Mouse (Mus musculus) small intestine, adult 2 months (tissue): Measurements from ENCODE around the gene Eepd1. TPM values are rescaled to one million over a fixed set of nuclear protein-coding genes. Genes with fewer than 3 reads are reported as not detected.

Source experiments
- H3K27ac ChIP-seq: fragments of 200-500 bp; 2 replicates; pipeline ENCODE4 v1.5.1; 2012; ENCODE audit warnings: low read depth, low read length, control low read depth, inconsistent platforms; ENCODE audit not compliant: insufficient read depth
- H3K27me3 ChIP-seq: fragments of 200-500 bp; 2 replicates; pipeline ENCODE4 v1.6.1; 2012; ENCODE audit warnings: mild to moderate bottlenecking, moderate library complexity, low read length, inconsistent platforms; ENCODE audit not compliant: control insufficient read depth, insufficient read depth
- H3K36me3 ChIP-seq: fragments of 200-500 bp; 2 replicates; pipeline ENCODE4 v1.6.1; 2012; ENCODE audit warnings: mild to moderate bottlenecking, low read length, control low read depth, inconsistent platforms; ENCODE audit not compliant: control insufficient read depth, insufficient read depth
- H3K4me1 ChIP-seq: fragments of 200-500 bp; 2 replicates; pipeline ENCODE4 v1.6.1; 2012; ENCODE audit warnings: low read length, inconsistent platforms, mixed read lengths; ENCODE audit not compliant: control insufficient read depth, insufficient read depth, insufficient read length
- H3K4me3 ChIP-seq: fragments of 200-500 bp; 2 replicates; pipeline ENCODE4 v1.5.1; 2012; ENCODE audit warnings: low read depth, mild to moderate bottlenecking, control low read depth, inconsistent platforms, low read length, moderate library complexity
- CTCF ChIP-seq: fragments of 200-500 bp; IDR thresholded peaks from 2 replicates; pipeline ENCODE4 v1.5.1; 2012; ENCODE audit warnings: low read depth, mild to moderate bottlenecking, control low read depth, inconsistent platforms, low read length, moderate library complexity, mixed read lengths; ENCODE audit not compliant: insufficient replicate concordance, insufficient read length; ENCODE audit errors: extremely low read depth
- POLR2A ChIP-seq: fragments of 200-500 bp; IDR thresholded peaks from 2 replicates; pipeline ENCODE4 v1.6.1; 2012; ENCODE audit warnings: low read depth, mild to moderate bottlenecking, control low read depth, inconsistent platforms, low read length, moderate library complexity
- WGBS: fragments of 180-500 bp; shearing (Covaris S2); methylation state at CpG from one replicate; pipeline ENCODE4 v1.1.7; 2018; 5-methylcytosine and 5-hydroxymethylcytosine counted together
- polyA plus RNA-seq: library from polyadenylated mRNA; depleted of rRNA; stranded (reverse); fragments of >200 nt; gene quantifications from 2 replicates; pipeline ENCODE4 v1.2.3, GENCODE M21; 2012

Eepd1 gene
- polyA plus RNA-seq, 1 experiment = 22.7 TPM

- H3K4me1 ChIP-seq = peaks cover 24% of the 10 kb centered on the region; the same call in 1 of the 2 replicates
- WGBS = 79% methylated on average over 6 of the region's 6 CpGs
- H3K27ac ChIP-seq = no peak overlapping the region
Measured at GRCm38 (mm10) chr9:25554246-25554803, 73.0 kb downstream of the Eepd1 start.

GRCm38 (mm10) chr9:25555261-25555660, 73.9 kb downstream of the Eepd1 start:
- H3K4me3 ChIP-seq = no peak overlapping the region
- H3K27ac ChIP-seq = no peak overlapping the region
- no peaks in the 10 kb centered on the region for H3K36me3 ChIP-seq
- peaks cover 20% of the 10 kb centered on the region; the same call in 1 of the 2 replicates for H3K4me1 ChIP-seq
- WGBS = 76% methylated on average over 6 of the region's 6 CpGs
- TF ChIP-seq POLR2A (no peak), CTCF (no peak)
- no peaks in the 10 kb centered on the region for H3K27me3 ChIP-seq

More at GRCm38 (mm10) chr9:25554246-25554803, 73.0 kb downstream of the Eepd1 start:
- Histone ChIP-seq H3K4me3 (no peak overlapping the region), H3K27me3 (no peaks in the 10 kb centered on the region), H3K36me3 (no peaks in the 10 kb centered on the region)
- no peak for TF ChIP-seq POLR2A

- H3K27ac ChIP-seq = no peak overlapping the region
- TF ChIP-seq CTCF (no peak), POLR2A (no peak)
- no peak overlapping the region for H3K4me3 ChIP-seq
- no peaks in the 10 kb centered on the region for H3K27me3 ChIP-seq
- H3K36me3 ChIP-seq = no peaks in the 10 kb centered on the region
- WGBS = 95% methylated on average over 3 of the region's 3 CpGs
- H3K4me1 ChIP-seq = peaks cover 14% of the 10 kb centered on the region; the same call in 1 of the 2 replicates
Measured at GRCm38 (mm10) chr9:25556008-25556407, 74.7 kb downstream of the Eepd1 start.

- Histone ChIP-seq H3K36me3 (peaks cover 1% of the 10 kb centered on the region; the same call in 1 of the 2 replicates), H3K27ac (peak overlapping the region; percentile 29; the same call in 1 of the 2 replicates), H3K4me1 (peaks cover 7% of the 10 kb centered on the region; the same call in 1 of the 2 replicates), H3K27me3 (no peaks in the 10 kb centered on the region), H3K4me3 (no peak overlapping the region)
- WGBS = 87% methylated on average over 2 of the region's 2 CpGs
- TF ChIP-seq CTCF = no peak
Measured at GRCm38 (mm10) chr9:25557378-25557777, 76.0 kb downstream of the Eepd1 start.

GRCm38 (mm10) chr9:25558834-25559233, 77.5 kb downstream of the Eepd1 start:
- no peak overlapping the region for H3K27ac ChIP-seq
- peaks cover 1% of the 10 kb centered on the region; the same call in 1 of the 2 replicates for H3K36me3 ChIP-seq
- 43% methylated on average over 3 of the region's 3 CpGs for WGBS
- TF ChIP-seq POLR2A = no peak
- TF ChIP-seq CTCF = no peak
- H3K4me3 ChIP-seq = no peak overlapping the region
- peaks cover 5% of the 10 kb centered on the region; the same call in 1 of the 2 replicates for H3K4me1 ChIP-seq
- H3K27me3 ChIP-seq = no peaks in the 10 kb centered on the region

- H3K27me3 ChIP-seq = no peaks in the 10 kb centered on the region
- no peak overlapping the region for H3K4me3 ChIP-seq
- no peak overlapping the region for H3K27ac ChIP-seq
- TF ChIP-seq POLR2A (no peak), CTCF (no peak)
- H3K36me3 ChIP-seq = peaks cover 1% of the 10 kb centered on the region; the same call in 1 of the 2 replicates
- H3K4me1 ChIP-seq = peaks cover 9% of the 10 kb centered on the region; the same call in 1 of the 2 replicates
- WGBS = 74% methylated on average over 9 of the region's 9 CpGs
Measured at GRCm38 (mm10) chr9:25560016-25560758, 78.8 kb downstream of the Eepd1 start.

- TF ChIP-seq CTCF = no peak
- Histone ChIP-seq H3K27me3 (no peaks in the 10 kb centered on the region), H3K36me3 (peaks cover 1% of the 10 kb centered on the region; the same call in 1 of the 2 replicates), H3K4me1 (peaks cover 9% of the 10 kb centered on the region; the same call in 1 of the 2 replicates), H3K4me3 (no peak overlapping the region), H3K27ac (no peak overlapping the region)
- WGBS = 63% methylated on average over 1 of the region's 1 CpGs
Measured at GRCm38 (mm10) chr9:25561143-25561542, 79.8 kb downstream of the Eepd1 start.
